Mouse (Mus musculus) cerebellum, adult 9-10 months (tissue): ENCODE measurements around the gene 4933427D14Rik.
"Not testable (repeated sequence)": the region's sequence is repeated elsewhere in the genome, so short reads cannot be mapped to it uniquely, and the experiment has no call there.

ENCODE experiments used
- DNase-seq: peaks from one replicate; pipeline ENCODE4 v3.0.0; 2022

4933427D14Rik gene

DNA sequence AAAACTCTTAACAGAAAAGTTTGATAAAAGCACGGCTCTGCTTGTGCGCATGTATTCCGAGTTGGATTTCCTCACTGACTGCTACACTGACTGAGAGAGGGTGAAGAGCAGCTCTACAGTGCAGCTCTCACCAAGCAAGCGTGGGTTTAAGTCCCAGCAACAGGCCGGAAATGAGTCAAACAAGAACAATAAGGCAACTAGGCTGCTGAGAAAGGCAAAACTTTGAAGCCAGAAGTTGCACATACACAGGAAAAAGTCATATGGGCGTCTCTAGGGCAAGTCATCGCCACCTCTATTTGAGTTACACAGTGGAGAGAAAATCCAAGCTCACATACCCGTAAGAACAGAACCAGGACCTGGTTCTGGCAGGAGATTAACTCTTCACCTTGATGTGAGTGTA lies 10.8 kb downstream of the 4933427D14Rik start:
- DNase-seq, result no peak

DNA sequence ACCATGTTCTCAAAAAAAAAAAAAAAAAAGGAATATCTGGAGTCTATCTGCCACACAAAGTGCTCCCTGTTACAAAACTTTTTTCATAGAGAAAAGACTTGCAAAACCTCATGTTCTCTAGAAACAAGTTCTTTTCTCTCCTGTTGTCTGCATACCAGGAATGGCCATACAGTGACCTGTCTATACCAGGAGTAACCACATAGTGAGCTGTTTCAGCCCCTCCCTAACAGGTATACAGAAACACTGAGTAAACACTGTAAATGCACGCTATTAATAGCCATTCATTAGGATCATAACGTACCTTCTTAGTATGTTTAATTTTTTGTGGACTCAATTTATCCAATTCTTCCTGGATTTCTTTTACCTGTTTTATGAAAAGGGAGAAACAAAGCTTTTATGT lies 13.0 kb downstream of the 4933427D14Rik start:
- DNase-seq, result no peak

DNA sequence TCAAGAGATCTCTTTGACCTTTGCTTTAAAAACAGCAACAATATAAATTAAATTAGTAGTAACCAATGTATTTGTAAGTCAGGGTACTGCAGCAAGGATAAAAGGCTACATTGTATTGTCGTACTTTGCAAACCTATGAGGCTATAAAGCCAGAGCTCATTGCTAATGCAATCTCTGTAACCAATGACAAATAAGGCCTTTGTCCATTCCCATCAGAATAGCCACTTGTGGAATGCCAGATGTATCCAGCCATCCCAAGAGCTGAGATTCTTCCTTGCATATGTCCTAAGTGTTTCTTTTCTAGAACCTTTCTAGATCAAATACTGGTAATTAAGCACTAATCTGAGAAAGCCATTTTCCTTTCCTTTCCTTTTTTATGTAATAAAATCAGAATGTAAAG lies 16.4 kb downstream of the 4933427D14Rik start:
- DNase-seq, result no peak

DNA sequence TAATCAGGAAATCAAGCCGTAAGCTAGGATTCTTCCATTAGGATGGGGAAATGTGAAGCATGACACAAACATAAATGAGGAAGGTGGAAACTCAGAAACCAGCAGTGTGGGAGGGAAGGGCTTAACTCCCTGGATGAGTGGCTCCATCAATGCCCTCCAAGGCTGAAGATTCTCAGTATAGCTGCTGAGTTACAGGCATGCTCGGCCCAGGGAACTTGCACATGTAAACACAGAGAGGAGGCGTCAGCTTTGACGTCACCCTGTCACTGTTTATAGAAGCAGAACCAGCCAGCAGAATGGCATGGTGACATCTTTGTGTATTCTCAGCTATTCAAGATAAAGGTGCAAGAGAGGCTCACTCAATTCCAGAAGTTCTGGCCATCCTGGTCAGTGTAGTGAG lies 23.0 kb downstream of the 4933427D14Rik start:
- DNase-seq, result no peak

DNA sequence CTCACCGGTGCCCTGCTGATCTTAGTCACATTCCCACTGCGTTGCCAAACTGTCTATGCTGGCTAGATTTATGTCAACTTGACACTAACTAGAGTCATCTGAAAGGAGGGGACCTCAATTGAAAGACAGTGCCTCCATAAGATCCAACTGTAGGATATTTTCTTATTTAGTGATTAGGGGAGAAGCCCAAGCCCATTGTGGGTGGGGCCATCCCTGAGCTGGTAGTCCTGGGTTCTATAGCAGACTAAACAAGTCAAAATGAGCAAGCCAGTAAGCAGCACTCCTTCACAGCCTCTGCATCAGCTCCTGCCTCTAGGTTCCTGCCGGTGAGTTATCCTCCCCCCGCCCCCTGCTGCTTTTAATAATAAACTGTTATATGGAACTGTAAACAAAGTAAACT lies 26.1 kb downstream of the 4933427D14Rik start:
- no peak for DNase-seq

DNA sequence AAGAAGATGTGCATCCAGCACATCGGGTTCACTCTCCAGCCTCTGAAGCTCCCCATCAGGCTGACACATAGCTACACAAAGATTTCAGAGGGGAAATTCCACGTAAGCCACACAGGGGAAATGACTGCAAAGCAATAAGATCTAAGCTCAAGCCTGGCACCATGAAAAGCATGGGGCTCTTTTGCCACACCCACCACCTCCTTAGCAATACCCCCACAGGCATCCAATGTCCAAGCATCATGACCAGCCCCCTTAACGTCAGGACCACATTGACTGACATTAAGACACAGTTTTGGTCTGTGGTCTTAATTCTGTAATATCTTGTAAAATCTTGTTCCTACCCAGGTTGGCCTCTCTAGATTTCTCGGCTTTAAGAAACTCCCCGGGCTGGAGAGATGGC lies 26.7 kb downstream of the 4933427D14Rik start:
- DNase-seq, result no peak

DNA sequence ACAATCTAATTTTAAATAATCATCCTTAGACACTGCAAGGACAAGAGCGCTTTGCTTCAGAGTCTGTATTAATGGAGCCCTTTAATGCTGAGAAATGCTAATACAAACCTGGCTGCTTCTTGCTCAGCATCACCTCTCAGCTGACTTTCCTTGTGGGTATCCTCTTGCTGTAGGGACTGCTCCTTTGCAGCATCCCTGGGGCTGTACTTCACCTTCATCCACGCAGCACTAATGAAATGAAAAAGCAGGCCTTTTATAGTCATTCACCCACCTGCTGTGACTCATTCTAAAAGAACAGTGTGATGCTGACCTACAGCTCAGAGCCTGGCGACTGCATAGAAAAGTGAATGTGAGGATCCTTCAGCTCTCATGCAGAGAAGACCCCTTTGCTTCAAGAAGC lies 30.7 kb downstream of the 4933427D14Rik start:
- DNase-seq, result no peak

DNA sequence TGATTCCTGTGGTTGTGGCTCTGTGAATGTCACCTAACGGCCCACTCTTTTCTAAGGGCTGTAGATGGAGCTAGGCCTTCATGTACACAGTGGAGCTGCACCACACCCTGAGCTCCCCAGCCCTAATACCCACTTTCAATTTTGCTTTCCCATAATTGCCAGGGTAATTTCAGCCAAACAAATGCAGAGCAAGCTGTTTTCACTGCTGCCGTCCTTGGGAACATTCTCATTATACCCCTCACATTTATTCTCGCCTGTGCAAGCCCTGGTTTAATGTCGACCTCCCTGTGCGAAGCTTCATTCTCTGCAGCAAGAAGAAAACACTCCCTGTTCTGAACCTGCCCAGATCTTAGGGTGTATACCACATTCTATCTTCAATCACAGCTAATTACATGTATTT lies 31.3 kb downstream of the 4933427D14Rik start:
- no peak for DNase-seq

DNA sequence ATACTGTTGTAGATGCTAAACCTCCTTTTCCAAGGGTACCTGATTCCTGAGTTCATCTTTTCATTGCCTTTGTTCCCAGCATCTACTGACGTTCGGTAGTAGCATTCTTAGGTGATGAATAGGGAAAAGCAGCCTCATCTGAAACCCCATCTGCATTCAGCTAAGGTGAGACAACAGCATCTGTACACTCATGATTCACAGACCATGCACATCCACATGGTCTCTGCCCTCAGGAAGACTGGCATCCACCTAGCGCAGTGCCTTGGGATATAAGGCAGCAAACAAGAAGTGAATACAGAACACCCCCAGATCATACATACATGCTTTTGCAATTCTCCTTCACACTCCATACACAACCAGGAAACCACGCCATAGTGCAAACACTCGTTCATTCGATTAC lies 32.5 kb downstream of the 4933427D14Rik start:
- no peak for DNase-seq

DNA sequence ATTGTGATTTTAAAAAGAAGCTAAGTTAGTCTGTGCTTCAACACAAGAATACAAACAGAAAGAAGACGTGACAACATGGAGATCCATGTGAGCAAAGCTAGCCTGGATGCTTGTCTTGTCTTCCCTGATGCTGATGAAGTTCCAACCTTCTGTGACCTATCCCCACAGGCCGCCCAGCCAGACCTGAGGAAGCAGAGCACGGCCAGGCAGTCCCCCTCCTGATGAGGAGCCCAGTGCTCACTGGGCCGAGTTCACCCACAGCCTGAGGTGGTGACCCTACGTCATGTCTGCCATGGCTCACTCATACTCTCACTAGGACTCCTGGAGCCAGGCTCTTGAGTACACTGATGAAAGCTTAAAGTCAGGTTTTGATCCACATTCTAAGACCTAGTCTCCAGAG lies 33.8 kb downstream of the 4933427D14Rik start:
- DNase-seq, result no peak

DNA sequence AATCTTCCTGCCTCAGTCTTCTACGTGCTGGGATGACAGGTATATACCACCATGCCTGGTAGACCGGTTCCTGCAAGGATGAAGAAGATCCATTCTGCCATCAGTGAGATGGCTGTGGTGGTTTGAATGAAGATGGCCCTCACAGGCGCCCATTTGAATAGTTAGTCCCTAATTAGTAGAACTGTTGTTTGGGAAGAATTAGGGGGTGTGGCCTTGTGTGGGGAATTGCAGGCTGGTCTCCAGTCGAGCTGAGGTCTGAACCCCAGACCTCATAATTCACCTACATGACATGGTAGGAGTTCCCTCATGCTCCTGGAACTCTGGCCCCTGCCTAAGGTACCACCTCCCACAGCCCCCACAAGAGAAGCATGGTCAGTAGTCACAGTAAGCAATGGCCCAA lies 35.4 kb downstream of the 4933427D14Rik start:
- not testable (repeated sequence) for DNase-seq

DNA sequence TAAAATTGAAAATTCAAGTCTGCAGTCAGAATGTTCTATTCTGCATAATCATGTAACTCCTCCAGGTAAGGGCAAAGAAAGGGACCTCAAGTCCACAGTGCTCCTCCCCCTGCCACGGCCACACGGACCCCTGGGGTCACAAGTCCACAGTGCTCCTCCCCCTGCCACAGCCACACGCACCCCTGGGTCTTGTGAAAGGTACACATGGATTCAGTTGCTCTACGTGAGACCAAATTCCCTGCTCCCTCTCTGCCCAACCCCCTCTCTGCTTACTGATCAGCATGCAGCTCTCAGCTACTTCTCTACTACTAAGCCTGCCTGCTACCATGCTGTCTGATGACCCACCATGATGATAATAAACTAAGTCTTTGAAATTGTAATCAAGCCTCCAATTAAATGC lies 37.4 kb downstream of the 4933427D14Rik start:
- DNase-seq, result no peak

DNA sequence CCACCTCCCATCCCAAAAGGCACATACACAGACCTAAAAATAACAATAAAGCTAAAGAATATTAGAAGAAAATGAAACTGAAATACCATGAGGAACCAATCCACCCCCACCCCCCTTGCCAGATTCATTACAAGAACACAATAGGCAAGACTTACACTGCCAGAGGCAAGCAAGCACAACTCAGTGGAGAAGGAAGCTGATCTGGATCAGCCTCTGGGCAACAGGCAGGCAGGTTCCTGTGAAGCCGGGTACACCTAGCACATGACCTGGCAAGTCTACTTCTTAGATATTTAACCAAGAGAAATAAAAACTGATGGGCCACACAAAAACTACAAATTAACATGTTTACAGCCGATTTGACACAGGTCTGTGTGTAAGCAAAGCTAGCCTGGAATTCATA lies 44.1 kb downstream of the 4933427D14Rik start:
- DNase-seq, result no peak

DNA sequence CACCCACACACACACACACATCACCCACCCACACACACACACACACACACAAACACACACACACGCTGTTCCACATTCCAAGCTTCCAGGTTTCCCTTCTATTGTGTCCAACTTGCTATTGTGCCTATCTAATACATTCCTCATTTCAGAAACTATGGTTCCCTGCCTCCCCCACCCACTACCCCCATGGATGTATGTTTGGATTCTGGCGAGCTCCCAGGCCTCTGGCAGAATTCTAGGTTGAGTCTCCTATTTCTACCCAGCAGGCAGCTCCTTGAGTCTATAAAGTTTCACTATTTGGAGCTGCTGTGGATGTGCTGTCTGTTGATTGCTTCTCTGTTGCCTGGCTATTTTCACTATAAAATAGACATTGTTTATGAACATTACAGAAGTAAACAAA lies 50.6 kb downstream of the 4933427D14Rik start:
- no peak for DNase-seq

DNA sequence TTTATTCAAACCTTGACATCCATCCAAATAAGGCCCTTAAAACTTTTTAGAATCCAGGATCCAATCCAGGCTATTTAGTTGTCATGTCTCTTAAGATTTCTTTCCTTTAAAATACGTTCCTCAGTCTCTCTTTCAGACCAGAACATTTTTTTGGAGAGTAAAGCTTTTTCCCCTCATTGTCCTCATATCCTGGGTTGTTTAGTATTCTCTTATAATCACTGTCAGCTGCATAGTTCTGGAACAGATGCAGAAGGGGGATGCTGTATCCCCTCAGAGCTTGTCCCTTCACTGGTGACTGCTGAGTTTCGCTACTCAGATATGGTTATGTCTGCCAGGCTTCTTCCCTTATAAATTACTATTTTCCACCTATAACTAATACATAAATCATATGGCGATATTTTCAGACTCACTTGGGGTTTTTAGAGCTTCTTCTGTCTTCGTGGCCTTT lies 51.3 kb downstream of the 4933427D14Rik start:
- DNase-seq, result no peak

DNA sequence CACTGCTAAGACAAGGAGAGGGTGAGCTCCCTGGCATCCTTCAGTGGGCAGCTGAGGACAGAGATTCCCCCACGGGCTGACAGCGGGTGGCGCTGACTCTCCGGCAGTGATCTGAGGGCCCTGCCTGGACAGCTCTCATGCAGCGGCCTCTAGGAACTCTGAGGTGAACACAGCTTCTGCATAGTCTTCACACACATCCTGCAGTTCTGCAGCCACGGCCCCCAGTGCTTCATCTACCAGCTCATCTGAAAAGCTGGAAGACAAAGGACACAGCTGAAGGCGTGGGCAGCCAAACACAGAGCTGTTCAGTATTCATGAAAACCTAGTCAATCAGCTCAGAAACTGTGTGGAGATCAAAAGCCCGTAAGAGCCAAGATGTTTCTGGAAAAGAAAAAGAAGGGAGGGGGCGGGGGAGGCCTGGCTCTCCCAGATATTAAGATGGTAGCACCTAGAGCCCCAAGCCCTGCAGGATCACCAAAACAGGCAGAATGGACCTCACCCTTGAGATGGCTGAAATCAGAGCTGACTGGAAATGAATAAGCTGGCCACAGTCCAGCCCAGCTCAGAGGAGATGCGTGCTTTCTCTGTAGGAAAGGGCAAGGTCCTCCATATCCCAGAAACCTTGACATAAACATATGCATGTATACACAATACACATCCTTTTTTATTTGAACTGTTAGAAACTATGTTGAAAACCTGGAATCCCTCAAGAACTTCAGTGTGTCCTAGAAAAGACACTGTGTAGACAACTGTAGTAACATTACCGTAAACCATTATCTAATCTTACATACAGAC lies 51.9 kb downstream of the 4933427D14Rik start:
- DNase-seq, result no peak

DNA sequence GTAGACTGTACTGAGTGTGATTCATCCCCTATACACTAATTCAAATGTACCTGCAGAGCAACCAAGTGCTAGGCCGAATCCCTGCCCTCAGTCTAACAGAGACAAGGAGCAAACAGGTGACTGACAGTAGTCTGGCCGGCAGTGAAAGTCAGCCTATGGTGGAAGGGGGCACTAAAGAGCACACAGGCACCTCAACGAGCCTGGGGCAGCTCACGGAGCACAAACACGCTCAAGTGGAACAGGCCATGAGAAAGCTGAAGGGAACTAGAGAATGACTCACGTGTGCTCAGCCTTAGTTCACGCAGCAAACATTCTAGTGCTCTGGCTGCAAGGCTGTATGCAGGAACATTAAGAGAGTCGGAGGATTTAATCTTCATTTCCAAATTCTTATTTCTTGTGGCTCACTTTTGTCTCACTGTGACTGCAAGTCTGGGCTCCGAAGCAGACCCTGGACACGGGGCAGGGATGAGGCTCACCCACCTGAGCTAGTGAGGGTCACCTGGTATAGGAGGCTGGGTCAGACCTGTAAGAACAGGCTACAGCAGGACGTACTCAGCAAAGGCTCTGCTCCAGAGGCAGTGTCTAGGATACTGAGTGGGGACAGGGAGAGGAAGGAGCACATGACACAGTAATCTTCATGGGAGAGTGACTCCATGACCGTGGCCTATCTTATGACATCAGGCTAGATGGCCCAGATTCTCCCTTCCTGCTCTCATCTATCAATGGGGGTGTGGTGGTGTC lies 54.0 kb downstream of the 4933427D14Rik start:
- DNase-seq, result no peak

DNA sequence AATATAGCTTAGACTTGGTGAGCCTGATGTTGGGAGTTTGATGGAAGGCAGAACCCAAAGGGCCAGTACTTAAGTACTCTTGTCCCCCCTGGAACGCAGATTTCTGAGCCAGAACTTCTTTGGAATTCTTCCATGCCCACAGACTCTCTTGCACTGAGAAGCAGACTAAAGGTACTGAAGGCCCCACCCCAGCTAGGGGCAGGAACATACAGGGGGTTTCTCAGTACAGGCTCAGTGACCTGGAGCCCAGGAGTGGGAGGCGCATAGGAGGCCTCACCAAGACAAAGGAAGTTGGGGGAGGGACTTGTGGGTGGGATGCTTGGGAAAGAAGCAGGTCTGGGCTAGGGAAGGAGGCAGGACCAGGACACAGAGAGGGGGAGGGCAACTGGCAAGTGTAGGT lies 56.1 kb downstream of the 4933427D14Rik start:
- DNase-seq, result no peak

DNA sequence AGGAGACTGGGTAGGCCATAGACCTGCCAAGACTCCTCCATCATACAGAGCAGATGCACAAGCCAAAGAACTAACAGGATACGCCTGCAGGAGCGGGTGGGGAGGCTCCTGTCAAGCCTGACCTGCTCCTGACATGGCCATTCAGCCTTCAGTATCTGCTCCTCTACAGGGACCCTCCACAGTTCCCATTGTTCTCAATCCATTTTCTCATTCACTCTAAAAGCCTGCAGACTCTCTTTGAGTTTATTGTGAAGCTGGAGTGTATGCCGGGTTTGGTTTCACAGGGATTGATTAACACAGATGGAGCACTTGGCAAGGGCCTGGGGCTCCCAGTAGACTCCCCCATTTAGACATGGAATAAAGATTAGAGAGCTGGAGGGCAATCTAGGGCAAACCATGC lies 59.3 kb downstream of the 4933427D14Rik start:
- no peak for DNase-seq

DNA sequence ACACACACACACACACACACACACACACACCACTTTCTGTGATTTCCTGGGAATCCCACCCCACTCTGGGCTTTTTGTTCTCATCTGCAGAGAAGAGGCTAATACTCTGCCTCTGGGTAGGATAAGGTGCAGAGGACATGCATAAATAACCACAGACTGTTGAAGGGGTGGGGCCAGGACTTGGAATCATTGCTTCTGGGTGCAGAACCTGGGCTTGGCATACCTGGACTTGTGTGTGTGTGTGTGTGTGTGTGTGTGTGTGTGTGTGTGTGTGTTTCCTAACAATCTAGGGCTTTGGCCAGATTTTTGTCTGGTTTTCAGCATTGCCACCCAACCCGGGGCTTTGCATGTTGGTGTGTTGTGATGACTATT lies 61.4 kb downstream of the 4933427D14Rik start:
- no peak for DNase-seq

DNA sequence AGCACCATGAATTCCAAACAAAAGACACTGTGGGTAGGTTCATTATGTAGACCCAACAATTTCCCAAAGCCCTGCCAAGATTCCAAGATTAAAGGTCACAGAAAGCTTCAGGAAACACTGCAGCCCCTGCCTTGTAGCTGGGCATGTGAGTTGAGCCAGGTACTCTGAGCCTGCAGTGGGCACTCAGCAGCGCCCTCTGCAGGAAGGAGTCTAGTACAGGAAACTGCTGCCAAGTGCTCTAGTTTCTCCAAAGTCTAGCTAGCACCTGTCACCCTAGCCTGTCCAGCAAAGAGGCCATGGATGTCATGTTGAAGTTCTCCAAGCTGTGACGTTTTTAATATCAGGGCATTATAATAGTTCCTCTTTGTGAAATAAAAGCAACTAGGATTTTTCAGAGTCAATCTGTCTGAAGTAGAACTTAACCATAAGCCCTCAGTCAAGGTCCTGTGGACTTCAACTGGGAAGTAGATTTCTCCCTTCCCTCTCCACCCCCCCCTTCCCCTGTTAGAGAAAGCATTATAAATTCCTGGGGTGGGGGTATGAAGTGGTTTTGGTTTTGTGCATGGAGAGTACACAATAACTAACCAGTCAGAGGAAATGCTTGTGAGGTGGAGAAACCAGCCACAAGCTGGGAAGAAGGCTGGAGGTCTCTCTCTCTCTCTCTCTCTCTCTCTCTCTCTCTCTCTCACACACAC lies 61.9 kb downstream of the 4933427D14Rik start:
- peak; percentile 88 for DNase-seq

DNA sequence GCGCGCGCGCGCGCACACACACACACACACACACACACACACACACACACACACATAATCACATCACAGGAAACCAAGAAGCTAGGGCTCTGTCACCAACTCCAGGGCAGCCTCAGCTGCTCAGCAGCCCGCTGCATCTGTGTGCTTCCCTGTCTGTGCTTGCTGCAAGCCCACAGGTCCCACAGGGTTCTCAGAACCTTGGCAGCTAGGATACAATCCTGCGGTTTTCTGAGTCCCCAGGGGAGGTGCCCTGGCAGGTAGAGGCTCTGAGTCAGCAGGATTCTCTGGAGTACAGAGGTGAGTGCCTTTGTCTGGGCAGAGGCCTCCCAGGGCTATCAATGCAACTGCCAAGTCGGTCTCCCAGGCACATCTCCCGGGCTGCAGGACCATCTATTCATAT lies 64.4 kb downstream of the 4933427D14Rik start:
- DNase-seq, result peak; percentile 19

DNA sequence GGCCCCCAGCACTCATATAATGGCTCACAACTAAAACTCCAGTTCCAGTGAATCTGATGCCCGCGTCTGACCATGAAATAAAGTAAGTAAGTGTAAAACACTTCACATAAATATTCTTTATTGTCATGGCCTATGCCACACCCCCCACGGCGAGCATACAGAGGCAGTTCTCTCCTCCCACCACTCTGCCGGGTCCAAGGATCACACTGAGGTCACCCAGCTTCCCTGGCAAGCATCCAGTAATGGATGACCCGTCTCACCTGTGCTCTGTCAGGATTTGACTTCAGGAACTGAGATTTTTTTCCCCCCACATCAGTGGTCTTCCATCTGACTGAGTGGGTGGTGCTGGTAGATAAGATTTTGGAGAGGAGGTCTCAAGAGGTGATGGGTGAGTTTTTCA lies 67.1 kb downstream of the 4933427D14Rik start:
- DNase-seq, result peak; percentile 37
